Mouse (Mus musculus) thymus, adult 2 months (tissue): ENCODE data around the gene Ahcyl2.

Source experiments
- CTCF ChIP-seq: fragments of 200-500 bp; IDR thresholded peaks from 2 replicates; pipeline ENCODE4 v1.5.1; 2012; ENCODE audit warnings: mild to moderate bottlenecking, control low read depth, low read length, moderate library complexity, borderline replicate concordance; ENCODE audit not compliant: control insufficient read depth, poor library complexity, insufficient read depth; ENCODE audit errors: extremely low read depth
- POLR2A ChIP-seq: fragments of 200-500 bp; IDR thresholded peaks from 2 replicates; pipeline ENCODE4 v1.6.1; 2012; ENCODE audit warnings: mild to moderate bottlenecking, low read length, control low read depth, moderate library complexity; ENCODE audit not compliant: control insufficient read depth, poor library complexity, insufficient read depth; ENCODE audit errors: extremely low read depth

GRCm38 (mm10) chr6:29768791-29769441 lies 1.1 kb downstream of the Ahcyl2 start:
- TF ChIP-seq POLR2A (no peak), CTCF (peak; percentile 9; the same call in 1 of the 2 replicates)
